Mouse (Mus musculus): Measurements from ENCODE around the gene Wdr54. TPM values are rescaled to one million over a fixed set of nuclear protein-coding genes. Genes with fewer than 3 reads are reported as not detected.

Gene Wdr54
- polyA plus RNA-seq, 1 experiment: 7.3 TPM

DNA sequence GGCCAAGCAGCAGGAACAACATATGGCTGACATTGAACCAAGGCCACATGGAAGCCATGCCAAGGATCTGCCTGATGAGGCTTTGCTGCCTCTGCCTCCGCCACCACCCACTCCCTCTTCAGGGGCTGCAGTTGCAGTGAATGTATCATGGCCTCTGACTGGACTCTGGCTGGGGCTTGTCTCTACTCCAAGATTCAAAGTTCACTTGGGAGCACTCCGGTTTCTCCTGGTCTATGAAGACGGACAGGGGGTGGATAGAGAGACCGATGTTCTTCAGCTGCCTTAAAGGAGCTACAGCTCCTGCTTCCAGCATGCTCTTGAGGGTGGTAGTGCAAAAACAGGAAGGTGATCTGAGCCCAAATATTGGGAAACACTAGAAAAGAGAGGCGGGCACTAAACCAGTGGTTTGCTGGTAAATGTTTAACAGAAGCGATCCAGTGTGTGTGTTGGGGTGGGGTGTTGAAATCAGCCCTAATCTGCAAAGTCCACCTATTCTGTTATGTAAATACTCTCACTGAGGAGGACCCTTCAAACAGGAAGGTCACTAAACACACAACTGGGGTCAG is 24.6 kb downstream of the Wdr54 start:
- no peak overlapping the region for H3K27ac ChIP-seq (ENCODE audit: insufficient read depth, low read length)

DNA sequence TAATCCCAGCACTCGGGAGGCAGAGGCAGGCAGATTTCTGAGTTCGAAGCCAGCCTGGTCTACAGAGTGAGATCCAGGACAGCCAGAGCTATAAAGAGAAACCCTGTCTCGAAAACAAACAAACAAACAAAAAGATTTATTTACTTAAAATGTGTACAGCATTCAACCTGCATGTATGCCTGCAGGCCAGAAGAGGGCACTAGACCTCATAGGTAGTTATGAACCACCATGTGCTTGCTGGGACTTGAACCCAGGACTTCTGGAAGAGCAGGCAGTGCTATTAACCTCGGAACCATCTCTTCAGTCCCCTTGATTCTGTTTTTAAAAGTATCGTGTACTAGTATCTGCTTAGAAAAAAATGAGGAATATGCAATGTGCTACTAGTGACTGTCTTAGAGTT is 28.8 kb downstream of the Wdr54 start:
- Histone ChIP-seq H3K4me1 (ENCODE audit: control insufficient read depth, insufficient read depth, low read length) (no peaks in the 10 kb centered on the region), H3K9ac (ENCODE audit: low read depth, poor library complexity, severe bottlenecking) (no peak overlapping the region), H3K36me3 (ENCODE audit: control insufficient read depth, insufficient read depth, low read length, poor library complexity, severe bottlenecking) (no peaks in the 10 kb centered on the region), H3K27ac (ENCODE audit: insufficient read depth, low read length) (no peak overlapping the region), H3K4me3 (ENCODE audit: low read depth, low read length) (no peak overlapping the region), H3K9me3 (replicated peaks; ENCODE audit: control insufficient read depth, insufficient read depth, low read length, poor library complexity, severe bottlenecking) (no peaks in the 10 kb centered on the region), H3K27me3 (ENCODE audit: control insufficient read depth, insufficient read depth, low read length, poor library complexity, severe bottlenecking) (no peaks in the 10 kb centered on the region)
- TF ChIP-seq CTCF (IDR thresholded peaks at IDR 0.05; ENCODE audit: low read depth, low read length): peak; percentile 23
- TF ChIP-seq EP300 (IDR thresholded peaks at IDR 0.05; ENCODE audit: insufficient read depth, low read depth, low read length): no peak

More for the DNA sequence above, 24.6 kb downstream of the Wdr54 start:
- H3K27me3 ChIP-seq (ENCODE audit: control insufficient read depth, insufficient read depth, low read length, poor library complexity, severe bottlenecking): no peaks in the 10 kb centered on the region
- TF ChIP-seq POLR2A (IDR thresholded peaks at IDR 0.05; ENCODE audit: insufficient read depth, low read length): no peak
- TF ChIP-seq EP300 (IDR thresholded peaks at IDR 0.05; ENCODE audit: insufficient read depth, low read depth, low read length): no peak
- TF ChIP-seq CTCF (IDR thresholded peaks at IDR 0.05; ENCODE audit: low read depth, low read length): no peak
- H3K36me3 ChIP-seq (ENCODE audit: control insufficient read depth, insufficient read depth, low read length, poor library complexity, severe bottlenecking): no peaks in the 10 kb centered on the region
- peaks cover 1% of the 10 kb centered on the region for H3K4me1 ChIP-seq (ENCODE audit: control insufficient read depth, insufficient read depth, low read length)
- no peaks in the 10 kb centered on the region for H3K9me3 ChIP-seq (replicated peaks; ENCODE audit: control insufficient read depth, insufficient read depth, low read length, poor library complexity, severe bottlenecking)
- no peak overlapping the region for H3K4me3 ChIP-seq (ENCODE audit: low read depth, low read length)
- no peak overlapping the region for H3K9ac ChIP-seq (ENCODE audit: low read depth, poor library complexity, severe bottlenecking)

DNA sequence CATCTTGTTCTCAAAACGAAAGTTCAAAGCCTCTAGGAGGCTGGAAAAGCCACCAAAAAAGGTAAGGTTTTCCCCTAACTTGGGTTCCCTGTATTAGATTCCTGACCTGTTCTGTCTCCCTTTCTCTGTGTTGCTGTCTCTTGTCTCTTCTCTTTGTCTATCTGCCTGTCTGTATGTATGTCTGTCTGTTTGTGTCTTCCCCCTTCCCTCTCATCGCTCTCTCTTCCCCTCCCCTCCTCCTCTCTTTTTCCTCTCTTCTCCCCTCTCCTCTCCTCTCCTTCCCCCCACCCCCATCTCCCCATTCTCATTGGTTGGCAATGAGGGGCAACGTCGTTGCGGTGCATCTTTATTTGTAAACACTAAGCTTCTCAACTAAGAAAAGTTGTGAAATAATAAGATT is 30.9 kb downstream of the Wdr54 start, which contains the start of gene Ino80b:
Ino80b (minus strand) TSS at position 101 of the 400 bp plus-strand sequence.
- Histone ChIP-seq H3K27ac (ENCODE audit: insufficient read depth, low read length) (peak within 1 kb of the TSS; percentile 21; the same call in 1 of the 2 replicates), H3K27me3 (ENCODE audit: control insufficient read depth, insufficient read depth, low read length, poor library complexity, severe bottlenecking) (no peaks in the 10 kb centered on the region)
- no peak for TF ChIP-seq CTCF (IDR thresholded peaks at IDR 0.05; ENCODE audit: low read depth, low read length)
- TF ChIP-seq POLR2A (IDR thresholded peaks at IDR 0.05; ENCODE audit: insufficient read depth, low read length): no peak
- TF ChIP-seq EP300 (IDR thresholded peaks at IDR 0.05; ENCODE audit: insufficient read depth, low read depth, low read length): no peak

DNA sequence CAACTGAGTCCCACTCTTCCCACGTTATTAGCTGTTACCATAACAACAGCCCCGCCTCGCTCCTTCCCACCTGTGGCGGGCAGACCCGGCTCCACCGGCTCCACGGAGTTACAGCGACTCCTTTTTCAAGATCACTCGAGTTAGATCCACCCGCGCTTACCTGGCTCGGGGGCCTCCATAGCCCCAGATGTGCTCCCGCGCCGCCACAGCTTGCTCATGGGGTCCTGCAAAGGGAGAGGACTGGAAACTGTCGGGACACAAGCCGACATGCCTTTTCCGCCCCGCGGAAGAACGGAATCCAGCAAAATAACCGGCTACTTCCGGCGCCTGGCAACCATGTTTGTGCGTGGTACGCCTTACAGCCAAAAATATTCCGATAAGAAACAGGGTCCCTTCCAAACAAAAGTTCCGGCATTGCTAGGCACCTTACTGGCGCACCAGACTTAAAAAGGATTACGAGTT is 31.3 kb downstream of the Wdr54 start:
- no peaks in the 10 kb centered on the region for H3K9me3 ChIP-seq (replicated peaks; ENCODE audit: control insufficient read depth, insufficient read depth, low read length, poor library complexity, severe bottlenecking)
- H3K27ac ChIP-seq (ENCODE audit: insufficient read depth, low read length): no peak overlapping the region
- H3K36me3 ChIP-seq (ENCODE audit: control insufficient read depth, insufficient read depth, low read length, poor library complexity, severe bottlenecking): no peaks in the 10 kb centered on the region
- peak overlapping the region; percentile 67 for H3K9ac ChIP-seq (ENCODE audit: low read depth, poor library complexity, severe bottlenecking)
- TF ChIP-seq EP300 (IDR thresholded peaks at IDR 0.05; ENCODE audit: insufficient read depth, low read depth, low read length): no peak
- TF ChIP-seq CTCF (IDR thresholded peaks at IDR 0.05; ENCODE audit: low read depth, low read length): no peak
- no peak for TF ChIP-seq POLR2A (IDR thresholded peaks at IDR 0.05; ENCODE audit: insufficient read depth, low read length)
- H3K4me3 ChIP-seq (ENCODE audit: low read depth, low read length): peak overlapping the region; percentile 78
- no peaks in the 10 kb centered on the region for H3K27me3 ChIP-seq (ENCODE audit: control insufficient read depth, insufficient read depth, low read length, poor library complexity, severe bottlenecking)
- H3K4me1 ChIP-seq (ENCODE audit: control insufficient read depth, insufficient read depth, low read length): no peaks in the 10 kb centered on the region

More for the DNA sequence above, 30.9 kb downstream of the Wdr54 start, which contains the start of gene Ino80b:
- Histone ChIP-seq H3K4me1 (ENCODE audit: control insufficient read depth, insufficient read depth, low read length) (no peaks in the 10 kb centered on the region), H3K9ac (ENCODE audit: low read depth, poor library complexity, severe bottlenecking) (peak within 1 kb of the TSS; percentile 67), H3K36me3 (ENCODE audit: control insufficient read depth, insufficient read depth, low read length, poor library complexity, severe bottlenecking) (no peaks in the 10 kb centered on the region), H3K9me3 (replicated peaks; ENCODE audit: control insufficient read depth, insufficient read depth, low read length, poor library complexity, severe bottlenecking) (no peaks in the 10 kb centered on the region), H3K4me3 (ENCODE audit: low read depth, low read length) (peak within 1 kb of the TSS; percentile 78)

DNA sequence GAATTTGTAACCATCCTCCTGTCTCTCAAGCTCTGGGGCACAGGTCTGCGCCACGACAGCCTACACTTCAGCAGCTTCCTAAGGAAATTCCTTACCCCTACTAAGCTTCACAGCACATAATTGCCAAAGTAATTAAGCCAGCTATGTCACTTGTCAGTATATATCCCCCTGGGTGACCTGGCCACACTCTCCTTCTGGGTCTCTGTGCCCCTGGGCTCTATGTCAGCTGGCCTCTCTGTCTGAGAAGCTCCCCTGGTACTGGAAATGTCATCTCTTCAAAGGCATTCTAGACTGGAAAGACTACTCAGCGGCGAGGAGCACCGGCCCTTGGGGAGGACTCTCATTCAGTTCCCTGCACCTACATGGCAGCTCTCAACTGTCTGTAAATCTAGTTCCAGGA is 33.2 kb downstream of the Wdr54 start:
- Histone ChIP-seq H3K9ac (ENCODE audit: low read depth, poor library complexity, severe bottlenecking) (no peak overlapping the region), H3K27ac (ENCODE audit: insufficient read depth, low read length) (no peak overlapping the region)

DNA sequence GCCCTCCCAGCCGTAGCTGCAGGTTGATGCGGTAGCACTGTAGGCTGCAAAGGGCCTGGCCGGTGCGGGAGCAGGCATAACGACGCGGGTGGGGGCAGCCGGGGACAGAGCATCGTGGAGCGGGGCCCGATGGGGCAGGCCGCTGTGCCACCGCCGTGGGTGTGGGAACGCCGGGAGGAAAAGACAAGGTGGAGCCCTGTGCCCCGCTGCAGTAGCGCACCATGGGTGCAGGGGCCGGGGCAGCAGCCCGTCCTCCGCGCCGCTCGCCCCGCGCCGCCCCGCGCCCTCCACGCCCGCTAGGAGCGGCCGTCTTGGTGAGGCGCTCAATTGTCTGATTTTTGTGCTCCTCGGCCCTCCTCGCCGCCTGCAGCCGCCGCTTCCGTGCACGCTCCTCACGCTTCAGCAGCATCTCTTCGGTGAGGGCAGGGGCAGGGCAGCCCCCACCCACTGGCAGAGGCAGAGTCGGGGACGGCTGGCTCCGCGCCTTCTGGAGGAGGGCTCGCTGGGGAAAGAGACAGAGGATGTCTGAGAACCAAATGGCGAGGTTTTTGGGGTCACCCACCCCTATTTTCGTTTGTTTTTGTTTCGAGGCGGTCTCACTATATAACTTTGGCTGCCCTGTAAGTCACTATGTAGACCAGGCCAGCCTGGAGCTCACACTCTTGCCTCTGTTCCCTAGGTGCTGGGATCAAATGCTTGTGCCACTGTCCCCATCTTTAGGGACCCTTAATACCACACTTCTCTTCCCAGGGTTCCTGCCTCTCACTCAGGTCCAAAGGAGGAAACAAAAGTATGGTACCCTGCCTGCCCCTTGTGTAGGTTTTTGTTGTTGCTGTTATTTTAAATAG is 34.1 kb downstream of the Wdr54 start:
- TF ChIP-seq CTCF (IDR thresholded peaks at IDR 0.05; ENCODE audit: low read depth, low read length): no peak
- peak overlapping the region; percentile 86 for H3K9ac ChIP-seq (ENCODE audit: low read depth, poor library complexity, severe bottlenecking)
- 0 out of 2 replicates have a peak, but pooled peaks cover under 1% of the 10 kb centered on the region for H3K36me3 ChIP-seq (ENCODE audit: control insufficient read depth, insufficient read depth, low read length, poor library complexity, severe bottlenecking)
- H3K4me3 ChIP-seq (ENCODE audit: low read depth, low read length): peak overlapping the region; percentile 85
- H3K9me3 ChIP-seq (replicated peaks; ENCODE audit: control insufficient read depth, insufficient read depth, low read length, poor library complexity, severe bottlenecking): no peaks in the 10 kb centered on the region
- H3K4me1 ChIP-seq (ENCODE audit: control insufficient read depth, insufficient read depth, low read length): no peaks in the 10 kb centered on the region
- peak overlapping the region; percentile 25; the same call in 1 of the 2 replicates for H3K27ac ChIP-seq (ENCODE audit: insufficient read depth, low read length)
- no peaks in the 10 kb centered on the region for H3K27me3 ChIP-seq (ENCODE audit: control insufficient read depth, insufficient read depth, low read length, poor library complexity, severe bottlenecking)

More for the DNA sequence above, 33.2 kb downstream of the Wdr54 start:
- TF ChIP-seq POLR2A (IDR thresholded peaks at IDR 0.05; ENCODE audit: insufficient read depth, low read length): no peak
- TF ChIP-seq CTCF (IDR thresholded peaks at IDR 0.05; ENCODE audit: low read depth, low read length): no peak
- Histone ChIP-seq H3K4me3 (ENCODE audit: low read depth, low read length) (no peak overlapping the region), H3K9me3 (replicated peaks; ENCODE audit: control insufficient read depth, insufficient read depth, low read length, poor library complexity, severe bottlenecking) (no peaks in the 10 kb centered on the region), H3K36me3 (ENCODE audit: control insufficient read depth, insufficient read depth, low read length, poor library complexity, severe bottlenecking) (no peaks in the 10 kb centered on the region), H3K27me3 (ENCODE audit: control insufficient read depth, insufficient read depth, low read length, poor library complexity, severe bottlenecking) (no peaks in the 10 kb centered on the region), H3K4me1 (ENCODE audit: control insufficient read depth, insufficient read depth, low read length) (no peaks in the 10 kb centered on the region)

All from ES-Bruce4 (cell line).